Mouse (Mus musculus) heart, postnatal 0 days (tissue): Measurements from ENCODE around the gene Duxbl1.
"Not testable (repeated sequence)": the region's sequence is repeated elsewhere in the genome, so short reads cannot be mapped to it uniquely, and the experiment has no call there.

ENCODE experiments used
- CTCF ChIP-seq: IDR thresholded peaks from 2 replicates; pipeline ENCODE4 v1.5.1; 2016; ENCODE audit warnings: antibody characterized with exemption, control low read depth, low read depth
- EP300 ChIP-seq: IDR thresholded peaks from 2 replicates; pipeline ENCODE4 v1.6.1; 2016; ENCODE audit warnings: antibody characterized with exemption, low read depth

GRCm38 (mm10) chr14:25936867-25937630 is 41.3 kb upstream of the Duxbl1 start:
- not testable (repeated sequence) for TF ChIP-seq CTCF, EP300
